In the genomic region with DNA sequence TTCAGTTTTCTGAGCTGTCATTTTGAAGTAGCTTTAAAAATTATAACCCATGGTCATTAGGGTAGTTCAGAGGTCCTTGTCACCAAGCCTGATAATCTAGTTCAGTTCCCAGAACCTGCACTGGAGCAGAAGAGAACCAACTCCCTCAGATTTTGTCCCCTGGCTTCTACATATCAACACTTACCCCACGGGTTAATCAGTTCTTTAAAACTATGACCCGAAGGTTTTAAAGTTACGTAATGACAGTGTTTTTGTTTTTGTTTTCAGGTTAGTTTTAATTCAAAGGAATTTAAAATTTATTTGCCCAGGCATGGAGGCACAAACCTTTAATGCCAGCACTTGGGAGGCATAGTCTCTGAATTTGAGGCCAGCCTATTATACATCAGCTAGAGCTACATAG, we compare ENCODE assay signal across 23 mouse cellular contexts.
"Had no signal": no experiment of that assay in that cellular context is flagged by ENCODE, and none has a peak within 500 bp of the region (broad histone marks: within the 10 kb centered on the region; RNA-seq: fewer than 3 reads in every experiment).

No protein-coding gene starts in this region.

- ATAC-seq: hindbrain, embryonic 16.5 days; inflammation-experienced regulatory T-cells, adult 6 months; intestine, embryonic 16.5 days had no signal

- H3K9me3 ChIP-seq: heart, embryonic 10.5 days; heart, embryonic 12.5 days; hindbrain, embryonic 10.5 days; hindbrain, embryonic 12.5 days; kidney, embryonic 15.5 days; limb, embryonic 10.5 days; limb, embryonic 12.5 days had no signal

- H3K4me2 ChIP-seq: heart, embryonic 12.5 days; hindbrain, embryonic 12.5 days; hindbrain, embryonic 14.5 days; kidney, embryonic 15.5 days; limb, embryonic 12.5 days; liver, embryonic 11.5 days had no signal

- DNase-seq: gastrocnemius, adult 2 months; gastrocnemius, postnatal 10 days; gastrocnemius, postnatal 25 days; heart, adult 18-20 months; heart, postnatal 10 days; heart, postnatal 4 days; kidney, postnatal 4 days had no signal

- H3K27ac ChIP-seq: gastrocnemius, adult 2 months; heart, embryonic 10.5 days; hindbrain, embryonic 10.5 days; hindbrain, embryonic 12.5 days; hindbrain, embryonic 14.5 days; kidney, embryonic 15.5 days; kidney, postnatal 0 days; layer of hippocampus, adult 2 months; left cerebral cortex, adult 2 months; limb, embryonic 10.5 days; limb, embryonic 12.5 days; liver, embryonic 14.5 days had no signal

- H3K36me3 ChIP-seq: hindbrain, embryonic 12.5 days had no signal

- H3K27me3 ChIP-seq: heart, embryonic 12.5 days; hindbrain, embryonic 12.5 days; kidney, embryonic 15.5 days; limb, embryonic 12.5 days had no signal

- H3K9ac ChIP-seq: heart, embryonic 12.5 days; hindbrain, embryonic 12.5 days; hindbrain, embryonic 14.5 days; kidney, embryonic 15.5 days; limb, embryonic 12.5 days; liver, embryonic 14.5 days had no signal

- H3K4me3 ChIP-seq: gastrocnemius, adult 2 months; heart, embryonic 10.5 days; heart, embryonic 12.5 days; hindbrain, embryonic 10.5 days; hindbrain, embryonic 12.5 days; kidney, embryonic 15.5 days; layer of hippocampus, adult 2 months; left cerebral cortex, adult 2 months; limb, embryonic 10.5 days; limb, embryonic 12.5 days had no signal

- H3K4me1 ChIP-seq: hindbrain, embryonic 10.5 days; hindbrain, embryonic 12.5 days; limb, embryonic 10.5 days had no signal
